Mouse (Mus musculus) kidney, embryonic 14.5 days (tissue): ENCODE results near the gene Arhgap4. TPM values are rescaled to one million over a fixed set of nuclear protein-coding genes. Genes with fewer than 3 reads are reported as not detected.

Experiments used
- ATAC-seq: fragments of 200-750 bp; cut with Nextera tagmentation; 2 replicates; pipeline ENCODE4 v1.8.0; 2017; ENCODE audit warnings: moderate number of reproducible peaks, mild to moderate bottlenecking, moderate TSS enrichment, moderate library complexity; ENCODE audit not compliant: low FRiP score, low TSS enrichment
- H3K27ac ChIP-seq: fragments of 300-500 bp; sonication (generic); 2 replicates; pipeline ENCODE4 v1.5.1; 2014; ENCODE audit warnings: low read depth, mild to moderate bottlenecking, low read length, moderate library complexity, mixed read lengths
- H3K27me3 ChIP-seq: fragments of 300-500 bp; sonication (generic); 2 replicates; pipeline ENCODE4 v1.6.1; 2014; ENCODE audit warnings: mild to moderate bottlenecking, low read length; ENCODE audit not compliant: control insufficient read depth, insufficient read depth
- H3K36me3 ChIP-seq: fragments of 300-500 bp; sonication (generic); 2 replicates; pipeline ENCODE4 v1.6.1; 2014; ENCODE audit warnings: low read length, mixed read lengths; ENCODE audit not compliant: control insufficient read depth, insufficient read depth
- H3K4me1 ChIP-seq: fragments of 300-500 bp; sonication (generic); 2 replicates; pipeline ENCODE4 v1.6.1; 2014; ENCODE audit warnings: low read length, mixed read lengths; ENCODE audit not compliant: control insufficient read depth, insufficient read depth
- H3K4me2 ChIP-seq: fragments of 300-500 bp; sonication (generic); replicated peaks from 2 replicates; pipeline ENCODE4 v1.6.1; 2014; ENCODE audit warnings: low read depth, mild to moderate bottlenecking, low read length
- H3K4me3 ChIP-seq: fragments of 300-500 bp; sonication (generic); 2 replicates; pipeline ENCODE4 v1.5.1; 2014; ENCODE audit warnings: mild to moderate bottlenecking, low read length
- H3K9ac ChIP-seq: fragments of 300-500 bp; sonication (generic); 2 replicates; pipeline ENCODE4 v1.6.1; 2014; ENCODE audit warnings: low read depth, mild to moderate bottlenecking, low read length, moderate library complexity
- H3K9me3 ChIP-seq: fragments of 300-500 bp; sonication (generic); 2 replicates; pipeline ENCODE4 v1.6.1; 2016; ENCODE audit warnings: low read length; ENCODE audit not compliant: control insufficient read depth
- WGBS: fragments of 180-500 bp; shearing (Covaris S2); extraction: QIAGEN DNeasy Blood & Tissue Kit; methylation state at CpG from one replicate; pipeline ENCODE4 v1.1.7; 2014; 5-methylcytosine and 5-hydroxymethylcytosine counted together
- polyA plus RNA-seq: library from polyadenylated mRNA; unstranded; fragments of >200 nt; fragmentation: Nextera tagmentation; extraction: Ambion mirVana; gene quantifications from 2 replicates; pipeline ENCODE4 v1.2.1, GENCODE M21; 2014

Gene Arhgap4
- polyA plus RNA-seq, 1 experiment from 2014 or later, result 4.2 TPM

DNA sequence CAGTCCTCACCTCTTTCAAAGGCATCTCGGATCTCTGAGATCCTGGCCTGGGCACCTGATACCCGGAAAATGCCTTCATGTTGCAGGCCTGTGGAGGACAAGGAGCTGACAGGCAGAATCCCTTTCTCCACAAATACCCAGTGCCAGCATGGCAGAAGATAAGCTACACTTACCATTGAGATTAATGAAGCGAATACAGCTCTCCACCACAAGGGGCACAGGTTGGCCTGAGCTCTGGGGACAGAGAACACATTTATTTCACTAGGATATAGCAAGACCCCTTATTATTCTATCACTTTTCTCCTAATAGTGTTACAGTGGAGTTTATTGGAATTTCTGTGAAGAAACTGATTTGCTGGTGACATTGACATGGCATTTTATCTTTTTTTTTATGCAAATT lies 23.7 kb downstream of the Arhgap4 start:
- no peaks in the 10 kb centered on the region for H3K27me3 ChIP-seq
- H3K4me3 ChIP-seq, result no peak overlapping the region
- H3K9me3 ChIP-seq, result no peaks in the 10 kb centered on the region
- 82% methylated on average over 3 of the region's 3 CpGs for WGBS
- H3K9ac ChIP-seq, result no peak overlapping the region
- H3K27ac ChIP-seq, result no peak overlapping the region
- H3K36me3 ChIP-seq, result no peaks in the 10 kb centered on the region
- no peak overlapping the region for H3K4me2 ChIP-seq
- no peaks in the 10 kb centered on the region for H3K4me1 ChIP-seq
- ATAC-seq, result no peak

DNA sequence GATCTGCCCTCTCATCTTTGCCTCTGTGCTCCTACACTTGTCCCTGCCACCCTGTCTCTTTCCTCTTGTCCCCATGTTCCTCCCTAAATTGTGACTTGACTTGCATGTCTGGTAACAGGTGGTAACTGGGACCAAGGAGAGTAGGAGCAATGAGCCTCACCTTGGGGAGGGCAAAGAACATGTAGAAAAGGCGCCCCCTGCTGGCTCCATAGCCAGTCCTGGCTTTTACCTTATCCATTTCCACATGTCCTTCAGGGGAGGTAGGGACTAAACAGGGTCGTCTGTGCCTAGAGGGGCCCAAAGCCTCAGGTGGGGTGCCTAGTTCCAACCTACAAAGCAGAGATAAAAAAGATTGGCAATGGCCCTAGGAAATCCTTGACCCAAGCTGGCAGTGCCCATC lies 26.0 kb downstream of the Arhgap4 start, which contains the start of gene L1cam:
Gene L1cam (minus strand): TSS at position 387 of the 400 bp plus-strand sequence.
- Histone ChIP-seq H3K9me3 (no peaks in the 10 kb centered on the region), H3K9ac (no peak within 1 kb of the TSS), H3K27me3 (no peaks in the 10 kb centered on the region), H3K4me3 (no peak within 1 kb of the TSS), H3K4me2 (no peak within 1 kb of the TSS), H3K4me1 (no peaks in the 10 kb centered on the region), H3K36me3 (no peaks in the 10 kb centered on the region), H3K27ac (no peak within 1 kb of the TSS)
- 14% methylated on average over 2 of the region's 2 CpGs for WGBS
- ATAC-seq, result 0 out of 2 replicates have a peak, but pooled peaks have one; percentile 46

DNA sequence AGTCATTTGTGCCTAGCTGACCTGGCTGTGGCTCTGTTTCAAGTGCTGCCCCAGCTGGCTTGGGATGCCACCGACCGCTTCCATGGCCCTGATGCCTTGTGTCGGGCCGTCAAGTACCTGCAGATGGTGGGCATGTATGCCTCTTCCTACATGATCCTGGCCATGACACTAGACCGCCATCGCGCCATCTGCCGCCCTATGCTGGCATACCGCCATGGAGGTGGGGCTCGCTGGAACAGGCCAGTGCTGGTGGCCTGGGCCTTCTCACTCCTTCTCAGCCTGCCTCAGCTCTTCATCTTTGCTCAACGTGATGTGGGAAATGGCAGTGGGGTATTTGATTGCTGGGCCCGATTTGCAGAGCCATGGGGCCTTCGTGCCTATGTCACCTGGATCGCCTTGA lies 28.8 kb downstream of the Arhgap4 start:
- no peak overlapping the region for H3K4me2 ChIP-seq
- no peak overlapping the region for H3K27ac ChIP-seq
- H3K9ac ChIP-seq, result no peak overlapping the region
- 91% methylated on average over 14 of the region's 14 CpGs for WGBS
- H3K36me3 ChIP-seq, result no peaks in the 10 kb centered on the region
- no peaks in the 10 kb centered on the region for H3K4me1 ChIP-seq
- H3K27me3 ChIP-seq, result no peaks in the 10 kb centered on the region
- H3K9me3 ChIP-seq, result no peaks in the 10 kb centered on the region
- no peak overlapping the region for H3K4me3 ChIP-seq
- no peak for ATAC-seq

- no peaks in the 10 kb centered on the region for H3K4me1 ChIP-seq
- 70% methylated on average over 6 of the region's 6 CpGs for WGBS
- no peaks in the 10 kb centered on the region for H3K9me3 ChIP-seq
- H3K9ac ChIP-seq, result no peak within 1 kb of the TSS
- H3K4me2 ChIP-seq, result no peak within 1 kb of the TSS
- no peak within 1 kb of the TSS for H3K27ac ChIP-seq
- no peak for ATAC-seq
- no peaks in the 10 kb centered on the region for H3K27me3 ChIP-seq
- H3K36me3 ChIP-seq, result no peaks in the 10 kb centered on the region
- H3K4me3 ChIP-seq, result no peak within 1 kb of the TSS
These were observed 30.0 kb downstream of the Arhgap4 start, which contains the start of gene Avpr2 for GRCm38 (mm10) chrX:73891551-73892152. TSS of gene Avpr2 (plus strand) at chrX:73892102.

DNA sequence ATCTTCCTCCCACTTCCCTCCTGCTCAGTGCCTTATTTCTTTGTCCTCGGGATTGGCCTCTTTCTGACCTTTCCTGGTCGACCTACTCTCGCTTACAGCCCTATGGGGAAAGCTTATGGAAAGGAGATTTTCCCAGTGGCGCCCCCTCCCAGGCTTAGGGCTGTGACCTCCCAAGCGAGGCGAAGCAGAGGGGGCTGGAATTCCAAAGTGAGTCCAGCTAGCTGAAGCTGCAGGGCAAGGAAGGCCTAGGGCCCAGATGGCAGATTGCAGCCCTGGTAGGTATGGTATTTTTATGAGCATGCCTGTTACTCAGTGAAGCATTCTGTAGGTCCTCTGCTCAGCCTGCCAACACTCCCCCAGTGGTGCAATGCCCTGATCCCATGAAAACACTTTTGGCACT lies 40.2 kb downstream of the Arhgap4 start:
- WGBS, result 21% methylated on average over 6 of the region's 6 CpGs
- H3K36me3 ChIP-seq, result no peaks in the 10 kb centered on the region
- H3K27ac ChIP-seq, result peak overlapping the region; percentile 47
- no peaks in the 10 kb centered on the region for H3K9me3 ChIP-seq
- H3K4me2 ChIP-seq, result peak overlapping the region; percentile 76
- no peak overlapping the region for H3K4me3 ChIP-seq
- no peaks in the 10 kb centered on the region; the same call in 1 of the 2 replicates for H3K4me1 ChIP-seq
- no peak overlapping the region for H3K9ac ChIP-seq
- peaks cover 5% of the 10 kb centered on the region for H3K27me3 ChIP-seq
- peak; percentile 84 for ATAC-seq

- Histone ChIP-seq H3K27ac (peak overlapping the region; percentile 47), H3K4me3 (peak overlapping the region; percentile 35), H3K36me3 (no peaks in the 10 kb centered on the region), H3K4me2 (peak overlapping the region; percentile 76), H3K9ac (peak overlapping the region; percentile 34; the same call in 1 of the 2 replicates), H3K9me3 (no peaks in the 10 kb centered on the region), H3K4me1 (no peaks in the 10 kb centered on the region; the same call in 1 of the 2 replicates), H3K27me3 (peaks cover 5% of the 10 kb centered on the region)
- peak; percentile 56 for ATAC-seq
- WGBS, result 19% methylated on average over 16 of the region's 16 CpGs
These were observed 40.6 kb downstream of the Arhgap4 start for GRCm38 (mm10) chrX:73881036-73881427.

- H3K4me2 ChIP-seq, result peak overlapping the region; percentile 76
- ATAC-seq, result peak; percentile 63
- H3K36me3 ChIP-seq, result no peaks in the 10 kb centered on the region
- H3K27me3 ChIP-seq, result peaks cover 5% of the 10 kb centered on the region
- no peaks in the 10 kb centered on the region for H3K9me3 ChIP-seq
- H3K27ac ChIP-seq, result peak overlapping the region; percentile 47; the same call in 1 of the 2 replicates
- H3K4me1 ChIP-seq, result no peaks in the 10 kb centered on the region; the same call in 1 of the 2 replicates
- H3K4me3 ChIP-seq, result peak overlapping the region; percentile 35
- peak overlapping the region; percentile 34; the same call in 1 of the 2 replicates for H3K9ac ChIP-seq
- 24% methylated on average over 27 of the region's 48 CpGs for WGBS
These were observed 41.3 kb downstream of the Arhgap4 start for GRCm38 (mm10) chrX:73880194-73881035.

GRCm38 (mm10) chrX:73877014-73877413 lies 44.7 kb downstream of the Arhgap4 start:
- Histone ChIP-seq H3K36me3 (no peaks in the 10 kb centered on the region), H3K9me3 (no peaks in the 10 kb centered on the region), H3K4me1 (no peaks in the 10 kb centered on the region; the same call in 1 of the 2 replicates), H3K9ac (no peak overlapping the region), H3K27me3 (peaks cover 5% of the 10 kb centered on the region), H3K4me3 (no peak overlapping the region), H3K4me2 (no peak overlapping the region), H3K27ac (no peak overlapping the region)
- ATAC-seq, result no peak
- WGBS, result 68% methylated on average over 1 of the region's 1 CpGs

DNA sequence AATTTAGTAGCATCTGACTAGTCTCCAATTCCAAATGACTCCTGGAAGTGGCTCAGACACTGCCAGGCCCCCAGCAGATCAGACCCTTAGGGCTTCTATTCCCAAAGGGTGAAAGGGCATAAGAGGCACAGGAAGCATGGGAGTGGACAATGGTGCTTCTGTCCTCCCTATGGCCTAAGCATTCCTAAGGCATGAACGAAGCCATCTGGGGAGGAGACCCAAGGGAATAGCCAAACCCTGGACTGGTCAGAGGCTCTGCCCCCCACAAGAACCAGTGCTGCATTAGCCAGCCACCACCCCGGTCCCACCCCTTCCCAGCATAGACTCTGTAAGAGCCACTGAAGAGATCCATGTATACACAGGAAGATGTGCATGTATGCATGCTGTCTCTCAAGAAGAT lies 45.8 kb downstream of the Arhgap4 start:
- Histone ChIP-seq H3K9me3 (no peaks in the 10 kb centered on the region), H3K4me2 (no peak overlapping the region), H3K4me1 (no peaks in the 10 kb centered on the region), H3K27ac (no peak overlapping the region), H3K27me3 (peaks cover 5% of the 10 kb centered on the region), H3K36me3 (no peaks in the 10 kb centered on the region), H3K4me3 (no peak overlapping the region), H3K9ac (no peak overlapping the region)
- WGBS, result 70% methylated on average over 2 of the region's 2 CpGs
- no peak for ATAC-seq
